Mouse (Mus musculus) lung, embryonic 15.5 days (tissue): Measurements from ENCODE around the gene Cphx3. TPM values are rescaled to one million over a fixed set of nuclear protein-coding genes. Genes with fewer than 3 reads are reported as not detected.
A peak's percentile ranks its signal among the peaks of the same experiment; 100 is the strongest.
"Not testable (repeated sequence)": the region's sequence is repeated elsewhere in the genome, so short reads cannot be mapped to it uniquely, and the experiment has no call there.

ENCODE experiments used
- ATAC-seq: fragments of 200-750 bp; cut with Nextera tagmentation; 2 replicates; pipeline ENCODE4 v1.8.0; 2017; ENCODE audit warnings: moderate number of reproducible peaks, borderline replicate concordance; ENCODE audit not compliant: low FRiP score, low TSS enrichment; ENCODE audit errors: extremely low read depth
- H3K27ac ChIP-seq: fragments of 300-500 bp; sonication (generic); 2 replicates; pipeline ENCODE4 v1.5.1; 2015; ENCODE audit warnings: moderate library complexity, mild to moderate bottlenecking, inconsistent platforms
- H3K27me3 ChIP-seq: fragments of 300-500 bp; sonication (generic); 2 replicates; pipeline ENCODE4 v1.6.1; 2015; ENCODE audit warnings: inconsistent platforms
- H3K36me3 ChIP-seq: fragments of 300-500 bp; sonication (generic); 2 replicates; pipeline ENCODE4 v1.6.1; 2015; ENCODE audit warnings: inconsistent platforms
- H3K4me1 ChIP-seq: fragments of 300-500 bp; sonication (generic); 2 replicates; pipeline ENCODE4 v1.6.1; 2015; ENCODE audit warnings: inconsistent platforms
- H3K4me2 ChIP-seq: fragments of 300-500 bp; sonication (generic); 2 replicates; pipeline ENCODE4 v1.6.1; 2015; ENCODE audit warnings: inconsistent platforms, mild to moderate bottlenecking, moderate library complexity
- H3K4me3 ChIP-seq: fragments of 300-500 bp; sonication (generic); 2 replicates; pipeline ENCODE4 v1.5.1; 2015; ENCODE audit warnings: mild to moderate bottlenecking, inconsistent platforms
- H3K9ac ChIP-seq: fragments of 300-500 bp; sonication (generic); 2 replicates; pipeline ENCODE4 v1.6.1; 2015; ENCODE audit warnings: inconsistent platforms
- H3K9me3 ChIP-seq: fragments of 300-500 bp; sonication (generic); 2 replicates; pipeline ENCODE4 v1.6.1; 2016; ENCODE audit warnings: inconsistent platforms
- WGBS: fragments of 180-500 bp; shearing (Covaris S2); methylation state at CpG from one replicate; pipeline ENCODE4 v1.1.7; 2015; 5-methylcytosine and 5-hydroxymethylcytosine counted together
- polyA plus RNA-seq: library from polyadenylated mRNA; unstranded; fragments of >200 nt; fragmentation: Nextera tagmentation; extraction: Ambion mirVana; gene quantifications from 2 replicates; pipeline ENCODE4 v1.2.1, GENCODE M21; 2015

The Cphx3 gene
- polyA plus RNA-seq, 1 experiment from 2014 or later = not detected

DNA sequence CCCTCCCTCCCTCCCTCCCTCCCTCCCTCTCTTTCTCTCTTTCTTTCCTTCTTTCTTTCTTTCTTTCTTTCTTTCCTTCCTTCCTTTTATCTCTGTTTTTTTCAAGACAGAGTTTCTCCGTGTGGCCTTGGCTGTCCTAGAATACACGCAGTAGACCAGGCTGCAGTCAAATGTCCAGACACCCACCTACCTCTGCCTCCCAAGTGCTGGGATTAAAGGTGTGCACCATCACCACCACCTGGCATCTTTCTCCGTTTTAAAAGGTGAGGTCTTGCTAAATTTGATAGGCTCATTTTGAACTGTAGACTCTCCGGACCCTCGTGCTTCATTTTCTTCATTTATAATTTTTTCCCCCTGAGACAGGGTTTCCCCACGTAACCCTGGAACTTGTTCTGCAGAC lies 881 bp upstream of the Cphx3 start, which contains the start of gene Cphx2:
Gene Cphx2 (plus strand): TSS at position 301 of the 400 bp plus-strand sequence.
- WGBS = no CpG with 5 or more reads among the region's 6 CpGs
- not testable (repeated sequence) for ATAC-seq, H3K27ac ChIP-seq, H3K4me1 ChIP-seq, H3K9ac ChIP-seq, H3K9me3 ChIP-seq, H3K27me3 ChIP-seq, H3K36me3 ChIP-seq, H3K4me3 ChIP-seq, H3K4me2 ChIP-seq

DNA sequence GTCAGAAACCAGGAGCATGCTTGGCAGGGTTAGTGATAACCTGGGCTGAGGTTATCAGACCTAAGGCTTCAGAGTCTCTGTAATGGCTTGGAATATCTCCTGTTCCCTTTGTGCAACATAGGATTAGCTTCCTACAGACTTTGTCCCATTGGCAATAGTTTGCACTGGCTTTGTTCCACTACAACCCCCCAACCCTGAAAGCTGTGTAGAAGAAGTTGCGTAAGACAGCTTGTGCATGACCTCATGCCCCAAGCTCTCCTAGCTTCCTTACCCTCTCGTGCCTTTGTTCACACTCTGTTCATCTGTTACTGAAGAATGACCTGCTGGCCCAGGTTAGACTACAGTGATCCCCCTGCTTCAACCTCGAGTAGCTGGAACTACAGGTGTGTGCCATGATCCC lies 15.5 kb downstream of the Cphx3 start:
- not testable (repeated sequence) for H3K27ac ChIP-seq, H3K27me3 ChIP-seq, H3K4me3 ChIP-seq, H3K4me2 ChIP-seq, H3K4me1 ChIP-seq, H3K36me3 ChIP-seq, H3K9me3 ChIP-seq, H3K9ac ChIP-seq, ATAC-seq
- no CpG with 5 or more reads among the region's 3 CpGs for WGBS

DNA sequence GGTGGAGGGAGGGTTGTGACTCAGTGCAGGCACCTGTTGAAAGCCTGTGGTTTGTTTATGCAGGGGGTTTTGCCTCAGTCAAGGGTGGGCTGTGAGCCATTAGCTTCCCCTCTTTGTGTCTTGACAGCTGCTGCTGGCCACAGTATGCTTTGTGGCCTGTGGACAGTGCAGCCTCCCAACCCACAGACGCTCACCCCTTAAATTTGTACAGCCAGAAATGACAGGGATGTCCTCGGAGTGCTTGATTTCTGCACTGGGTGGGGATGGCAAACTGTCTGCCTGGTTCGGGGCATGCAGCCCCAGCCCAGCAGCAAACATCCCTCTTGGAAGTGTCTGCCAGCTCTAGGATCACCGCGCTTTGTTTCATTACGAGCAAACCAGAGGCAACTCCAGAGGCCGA lies 36.1 kb downstream of the Cphx3 start, which contains the start of gene Duxbl2:
Gene Duxbl2 (plus strand): TSS at position 200 of the 400 bp plus-strand sequence.
- not testable (repeated sequence) for H3K36me3 ChIP-seq, H3K9me3 ChIP-seq, ATAC-seq, H3K4me2 ChIP-seq, H3K9ac ChIP-seq, H3K27me3 ChIP-seq, H3K27ac ChIP-seq, H3K4me3 ChIP-seq, H3K4me1 ChIP-seq
- no CpG with 5 or more reads among the region's 7 CpGs for WGBS

DNA sequence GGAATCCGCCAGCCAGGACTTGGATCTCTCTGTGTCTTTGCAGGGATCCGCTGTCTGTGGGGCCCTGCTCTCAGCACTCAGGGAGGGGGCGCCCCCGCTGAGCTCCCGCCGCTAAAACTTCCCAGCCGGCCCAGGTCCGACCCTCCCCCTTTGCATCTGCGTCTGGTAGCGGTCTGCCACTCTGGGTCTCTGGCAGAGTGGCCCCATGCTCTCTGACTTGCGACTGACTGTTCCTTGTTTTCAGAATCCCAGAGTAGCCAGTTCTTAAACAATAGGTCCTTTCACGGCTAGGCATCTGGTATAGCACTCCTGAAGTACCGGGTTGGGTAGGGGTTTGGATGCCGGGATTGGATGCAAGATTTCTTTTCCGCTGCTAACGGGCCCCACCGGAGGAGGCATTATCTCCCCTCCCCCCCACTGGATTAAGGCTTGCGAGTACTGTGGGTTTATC lies 36.5 kb downstream of the Cphx3 start:
- not testable (repeated sequence) for H3K36me3 ChIP-seq, H3K4me3 ChIP-seq, H3K4me1 ChIP-seq, H3K27ac ChIP-seq, H3K27me3 ChIP-seq, H3K9ac ChIP-seq, H3K9me3 ChIP-seq, H3K4me2 ChIP-seq
- ATAC-seq = peak; percentile 89; the same call in 1 of the 2 replicates
- no CpG with 5 or more reads among the region's 18 CpGs for WGBS

DNA sequence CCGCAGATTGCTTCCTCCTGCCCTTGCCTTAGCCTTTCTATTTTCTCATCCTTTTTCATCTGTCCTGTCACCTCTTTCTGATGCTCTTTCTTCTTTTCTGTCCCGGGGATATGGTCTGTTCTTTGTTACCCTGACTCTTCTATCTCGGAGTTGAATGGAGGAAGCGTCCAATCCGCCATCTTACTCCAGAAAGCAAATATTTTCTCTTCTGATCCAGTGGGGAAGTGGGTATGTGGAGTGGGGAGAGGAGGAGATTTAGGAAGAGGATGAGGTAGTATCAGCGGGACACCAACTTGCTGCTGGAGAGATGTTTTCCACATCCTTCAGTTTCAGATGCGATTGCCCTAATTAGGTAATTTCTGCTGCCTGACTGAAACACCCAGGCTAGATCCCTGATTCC lies 37.0 kb downstream of the Cphx3 start:
- H3K36me3 ChIP-seq, ATAC-seq, H3K4me3 ChIP-seq, H3K4me1 ChIP-seq, H3K9me3 ChIP-seq, H3K4me2 ChIP-seq, H3K9ac ChIP-seq, H3K27ac ChIP-seq, H3K27me3 ChIP-seq: not testable (repeated sequence)
- no CpG with 5 or more reads among the region's 7 CpGs for WGBS

DNA sequence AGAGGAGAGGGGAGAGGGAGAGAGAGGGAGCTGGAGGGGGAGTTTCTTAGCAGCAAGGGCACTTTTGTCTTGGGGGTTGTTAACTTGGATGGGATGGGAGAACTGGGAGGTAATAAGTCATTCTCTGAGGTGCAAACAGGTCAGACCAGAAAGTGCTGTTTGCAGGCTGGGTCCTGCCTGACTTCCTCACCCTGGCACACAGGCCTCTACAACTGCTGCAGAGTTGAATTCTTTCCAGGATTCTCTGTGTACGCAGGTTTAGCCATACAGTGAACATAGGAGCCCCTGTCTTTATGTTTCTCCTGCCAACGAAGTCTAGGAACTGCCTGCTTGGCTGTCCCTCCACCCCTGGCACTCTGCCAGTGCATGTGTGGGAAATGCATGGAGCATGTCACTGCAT lies 65.0 kb downstream of the Cphx3 start:
- H3K9me3 ChIP-seq, H3K4me3 ChIP-seq, H3K9ac ChIP-seq, H3K4me2 ChIP-seq, H3K27me3 ChIP-seq, ATAC-seq, H3K4me1 ChIP-seq, H3K36me3 ChIP-seq, H3K27ac ChIP-seq: not testable (repeated sequence)
- no CpG with 5 or more reads among the region's 2 CpGs for WGBS

DNA sequence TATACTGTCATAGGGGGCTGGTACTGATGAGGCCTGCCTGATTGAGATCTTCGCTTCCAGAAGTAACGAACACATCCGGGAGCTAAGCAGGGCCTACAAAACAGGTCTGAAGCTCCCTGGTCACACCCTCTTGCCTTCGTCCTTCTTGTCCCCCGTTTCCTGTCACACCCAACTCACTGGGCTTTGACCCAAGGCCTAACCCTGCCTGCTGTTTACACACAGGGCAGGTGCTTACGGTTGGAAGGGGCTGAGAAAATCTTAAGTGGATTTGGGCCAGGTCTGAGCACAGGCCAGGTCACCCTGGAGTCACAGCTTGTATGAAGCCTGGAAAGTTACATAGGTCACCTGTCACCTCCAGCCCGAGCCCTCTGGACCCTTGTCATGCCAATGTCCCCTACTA lies 73.9 kb downstream of the Cphx3 start:
- WGBS = no CpG with 5 or more reads among the region's 7 CpGs
- H3K27me3 ChIP-seq, H3K4me1 ChIP-seq, H3K4me2 ChIP-seq, H3K27ac ChIP-seq, H3K4me3 ChIP-seq, H3K36me3 ChIP-seq, ATAC-seq, H3K9ac ChIP-seq, H3K9me3 ChIP-seq: not testable (repeated sequence)

DNA sequence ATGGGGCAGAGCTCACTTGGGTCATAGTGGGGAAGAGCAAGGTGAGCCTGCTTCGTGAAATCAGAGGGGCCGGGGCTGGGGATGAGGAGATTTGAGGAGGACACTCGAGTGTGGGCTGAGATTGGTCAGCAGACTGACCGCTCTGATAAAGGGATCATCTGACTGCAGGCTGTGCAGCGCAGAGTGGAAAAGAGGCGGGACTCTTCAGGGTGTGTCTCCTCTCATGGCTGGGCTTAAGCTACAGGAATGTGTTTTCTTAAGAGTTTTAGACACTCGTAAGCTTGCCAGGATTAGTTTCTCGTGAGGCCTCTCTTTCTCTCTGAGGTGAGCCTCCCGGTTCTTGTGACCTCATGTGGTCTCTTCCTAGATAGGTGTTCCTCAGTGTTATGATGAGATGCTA lies 79.1 kb downstream of the Cphx3 start:
- not testable (repeated sequence) for H3K9me3 ChIP-seq, ATAC-seq, H3K27me3 ChIP-seq, H3K4me2 ChIP-seq, H3K36me3 ChIP-seq, H3K4me3 ChIP-seq, H3K4me1 ChIP-seq, H3K27ac ChIP-seq, H3K9ac ChIP-seq
- WGBS = no CpG with 5 or more reads among the region's 9 CpGs

DNA sequence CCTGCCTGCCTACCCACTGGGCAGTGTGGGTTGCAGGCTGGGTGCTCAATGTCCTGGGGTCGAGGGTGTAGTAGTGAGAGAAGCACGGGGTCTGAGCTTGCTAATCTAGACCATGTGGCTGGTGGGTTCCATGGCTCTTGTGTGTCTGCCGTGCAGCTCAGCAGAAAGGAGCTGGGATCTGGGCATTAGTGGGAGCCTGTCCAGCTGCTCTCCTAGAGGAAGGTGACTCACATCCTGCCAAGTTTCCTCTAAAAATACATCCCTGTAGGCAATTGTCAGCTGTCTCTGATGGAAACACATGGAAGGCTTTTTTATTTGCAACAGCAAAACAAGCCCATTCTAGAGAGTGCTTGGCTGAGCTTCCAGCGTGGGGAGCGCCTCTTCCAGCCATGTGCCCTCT lies 80.3 kb downstream of the Cphx3 start:
- H3K9ac ChIP-seq, H3K4me2 ChIP-seq, H3K9me3 ChIP-seq, H3K4me3 ChIP-seq, H3K4me1 ChIP-seq, H3K36me3 ChIP-seq, ATAC-seq, H3K27me3 ChIP-seq, H3K27ac ChIP-seq: not testable (repeated sequence)
- no CpG with 5 or more reads among the region's 5 CpGs for WGBS

DNA sequence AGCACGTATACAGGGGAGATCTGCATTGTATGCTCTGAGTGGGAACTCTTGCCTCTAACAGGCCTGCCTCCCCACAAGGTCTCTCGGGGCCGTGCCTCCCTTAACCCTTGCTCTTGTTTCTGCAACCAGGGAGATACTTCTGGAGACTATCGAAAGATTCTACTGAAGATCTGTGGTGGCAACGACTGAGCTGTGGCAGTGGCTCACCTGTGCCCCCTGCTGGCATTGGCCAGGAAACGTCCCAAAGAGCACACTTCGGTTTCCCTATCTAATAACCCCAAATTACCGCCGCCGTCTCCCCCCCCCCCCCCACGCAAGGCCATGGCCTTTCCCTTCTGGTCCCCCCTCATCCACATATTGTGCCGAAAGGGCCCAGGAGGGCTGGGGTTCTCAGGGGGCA lies 83.2 kb downstream of the Cphx3 start:
- no CpG with 5 or more reads among the region's 12 CpGs for WGBS

DNA sequence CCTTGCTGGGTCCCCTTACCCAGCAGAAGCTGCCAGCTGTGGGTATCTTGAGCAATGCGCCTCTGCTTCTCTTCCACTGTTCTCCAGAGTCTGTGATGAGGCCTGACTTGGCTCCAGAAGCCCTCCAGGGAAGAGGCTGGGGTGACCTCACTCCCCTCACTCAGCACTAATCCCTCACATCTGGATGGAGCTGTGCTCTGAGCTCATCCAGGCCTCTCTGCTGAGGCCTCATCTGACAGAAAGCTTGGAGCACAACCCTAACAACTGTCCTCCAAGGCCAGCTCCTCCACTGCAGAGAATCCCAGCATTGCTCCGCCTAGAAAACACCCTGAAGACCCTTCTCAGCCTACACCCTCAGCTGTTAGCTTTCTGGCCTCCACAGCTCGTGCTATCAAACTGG lies 91.9 kb downstream of the Cphx3 start:
- not testable (repeated sequence) for H3K4me1 ChIP-seq, H3K27ac ChIP-seq, H3K9ac ChIP-seq, H3K4me2 ChIP-seq, H3K4me3 ChIP-seq, H3K27me3 ChIP-seq, H3K36me3 ChIP-seq, H3K9me3 ChIP-seq
- no CpG with 5 or more reads among the region's 3 CpGs for WGBS
- ATAC-seq = 0 out of 2 replicates have a peak, but pooled peaks have one; percentile 23

More for the DNA sequence above, 83.2 kb downstream of the Cphx3 start:
- H3K27ac ChIP-seq, H3K4me2 ChIP-seq, H3K4me3 ChIP-seq, ATAC-seq, H3K36me3 ChIP-seq, H3K9ac ChIP-seq, H3K27me3 ChIP-seq, H3K4me1 ChIP-seq, H3K9me3 ChIP-seq: not testable (repeated sequence)

DNA sequence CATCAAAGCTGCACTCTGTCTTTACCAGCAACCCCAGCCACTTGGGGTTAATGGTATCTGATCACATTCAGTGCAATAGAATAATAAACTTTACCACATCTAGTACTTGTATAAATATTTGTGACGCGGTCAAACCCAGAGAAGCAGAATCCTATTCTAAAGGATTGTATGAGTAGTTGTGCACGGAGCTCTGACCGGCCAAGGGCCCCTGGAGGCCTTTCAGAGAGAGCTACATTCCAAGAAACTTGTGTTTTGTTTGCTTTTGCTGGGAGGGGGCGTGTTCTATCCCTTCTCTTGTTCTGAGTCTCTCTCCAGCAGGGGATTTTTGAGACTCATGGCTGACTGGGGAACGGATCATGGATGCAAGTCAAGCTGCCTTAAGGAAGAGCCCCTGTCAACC lies 92.9 kb downstream of the Cphx3 start:
- not testable (repeated sequence) for H3K27me3 ChIP-seq, H3K4me2 ChIP-seq, H3K4me1 ChIP-seq, ATAC-seq, H3K9ac ChIP-seq, H3K9me3 ChIP-seq, H3K4me3 ChIP-seq, H3K36me3 ChIP-seq, H3K27ac ChIP-seq
- WGBS = no CpG with 5 or more reads among the region's 6 CpGs

DNA sequence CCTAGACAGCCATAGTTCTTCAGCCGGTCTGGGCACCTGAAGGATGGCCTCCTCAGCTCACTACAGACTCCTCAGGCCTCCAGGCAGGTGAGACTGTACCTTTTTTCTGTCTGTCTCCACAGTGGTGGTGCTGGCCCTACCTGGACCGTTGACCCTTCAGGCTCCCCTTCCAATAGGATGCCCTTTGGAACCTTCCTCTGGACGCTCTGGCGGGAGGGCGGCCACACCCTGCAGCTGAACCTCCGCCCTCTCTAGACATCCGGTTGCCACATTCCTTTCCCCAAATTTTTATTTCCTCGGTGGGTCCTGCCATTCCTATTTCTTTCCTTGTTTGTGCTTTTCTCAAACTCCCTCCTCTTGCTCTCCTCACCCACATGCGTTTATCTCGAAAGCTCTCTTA lies 99.6 kb downstream of the Cphx3 start:
- not testable (repeated sequence) for H3K27ac ChIP-seq

More for the DNA sequence above, 99.6 kb downstream of the Cphx3 start:
- H3K9me3 ChIP-seq, H3K9ac ChIP-seq, H3K4me2 ChIP-seq, ATAC-seq, H3K36me3 ChIP-seq, H3K27me3 ChIP-seq, H3K4me1 ChIP-seq, H3K4me3 ChIP-seq: not testable (repeated sequence)
- no CpG with 5 or more reads among the region's 10 CpGs for WGBS
